Mouse (Mus musculus): ENCODE measurements at regions not wholly inside any gene's neighbourhood (a gene's known extent, or its start where the extent isn't known, plus 50 kb on each side); places are given as distances from the start of the nearest gene placed in this dataset.

- DNase-seq (ENCODE audit: low spot score in 2 of 2): no peak
These were observed 259.2 kb upstream of the Tbl1xr1 start for GRCm38 (mm10) chr3:21816968-21817858.

- no peak for DNase-seq (ENCODE audit: low spot score in 2 of 2)
These were observed 257.4 kb upstream of the Tbl1xr1 start for GRCm38 (mm10) chr3:21819030-21819429.

GRCm38 (mm10) chr3:21820051-21820598 lies 256.3 kb upstream of the Tbl1xr1 start:
- no peak for DNase-seq (ENCODE audit: low spot score in 2 of 2)

- DNase-seq (ENCODE audit: low spot score in 2 of 2): no peak
These were observed 253.8 kb upstream of the Tbl1xr1 start for GRCm38 (mm10) chr3:21822675-21823074.

- DNase-seq (ENCODE audit: low spot score in 2 of 2): no peak
These were observed 253.1 kb upstream of the Tbl1xr1 start for GRCm38 (mm10) chr3:21823331-21823730.

GRCm38 (mm10) chr3:21824101-21824880 lies 252.2 kb upstream of the Tbl1xr1 start:
- DNase-seq (ENCODE audit: low spot score in 2 of 2): no peak

GRCm38 (mm10) chr3:21824913-21825610 lies 251.4 kb upstream of the Tbl1xr1 start:
- no peak for DNase-seq (ENCODE audit: low spot score in 2 of 2)

GRCm38 (mm10) chr3:21827656-21828055 lies 248.8 kb upstream of the Tbl1xr1 start:
- no peak for DNase-seq (ENCODE audit: low spot score in 2 of 2)

GRCm38 (mm10) chr3:21833111-21833510 lies 243.3 kb upstream of the Tbl1xr1 start:
- DNase-seq (ENCODE audit: low spot score in 2 of 2): no peak

- DNase-seq (ENCODE audit: low spot score in 2 of 2): no peak
These were observed 240.9 kb upstream of the Tbl1xr1 start for GRCm38 (mm10) chr3:21835526-21835925.

- no peak for DNase-seq (ENCODE audit: low spot score in 2 of 2)
These were observed 239.0 kb upstream of the Tbl1xr1 start for GRCm38 (mm10) chr3:21837297-21837946.

- DNase-seq (ENCODE audit: low spot score in 2 of 2): no peak
These were observed 235.5 kb upstream of the Tbl1xr1 start for GRCm38 (mm10) chr3:21840751-21841488.

GRCm38 (mm10) chr3:21841506-21841905 lies 234.9 kb upstream of the Tbl1xr1 start:
- DNase-seq (ENCODE audit: low spot score in 2 of 2): no peak

- DNase-seq (ENCODE audit: low spot score in 2 of 2): no peak
These were observed 233.7 kb upstream of the Tbl1xr1 start for GRCm38 (mm10) chr3:21842545-21843291.

- no peak for DNase-seq (ENCODE audit: low spot score in 2 of 2)
These were observed 233.1 kb upstream of the Tbl1xr1 start for GRCm38 (mm10) chr3:21843292-21843852.

- DNase-seq (ENCODE audit: low spot score in 2 of 2): no peak
These were observed 226.6 kb upstream of the Tbl1xr1 start for GRCm38 (mm10) chr3:21849831-21850230.

GRCm38 (mm10) chr3:21850977-21851376 lies 225.5 kb upstream of the Tbl1xr1 start:
- no peak for DNase-seq (ENCODE audit: low spot score in 2 of 2)

- no peak for DNase-seq (ENCODE audit: low spot score in 2 of 2)
These were observed 222.1 kb upstream of the Tbl1xr1 start for GRCm38 (mm10) chr3:21854340-21854739.

- no peak for DNase-seq (ENCODE audit: low spot score in 2 of 2)
These were observed 217.0 kb upstream of the Tbl1xr1 start for GRCm38 (mm10) chr3:21859436-21859835.

Measured in frontal cortex, postnatal 14 days (tissue).